Mouse (Mus musculus) left cerebral cortex, postnatal 25 days (tissue): ENCODE measurements around the gene Sac3d1. TPM values are rescaled to one million over a fixed set of nuclear protein-coding genes. Genes with fewer than 3 reads are reported as not detected.
A peak's percentile ranks its signal among the peaks of the same experiment; 100 is the strongest.

Experiments
- DNase-seq, 2 experiments: peaks; one replicate each; pipeline ENCODE4 v3.0.0; 2022; ENCODE audit warnings: low spot score in 2 of 2, mixed read lengths in 1 of 2
- intact Hi-C: fragments of 180-260 bp; cut with DNase I; formaldehyde crosslinking; loops from one replicate; pipeline ENCODE4 v1.15.1; 2025
- total RNA-seq, 2 experiments: library from RNA; stranded (reverse); gene quantifications; 2 replicates each; pipeline ENCODE4 v1.2.3; 2021

Sac3d1 gene
- total RNA-seq, 2 experiments from 2014 or later = 23.7 to 25.0 TPM

- DNase-seq = peak; percentile 87 to 94
- intact Hi-C loops = no loop called here
Measured at GRCm38 (mm10) chr19:6076564-6077393, 41.7 kb downstream of the Sac3d1 start, which contains the start of gene Vps51. Vps51 (minus strand) TSS chr19:6077231.

- DNase-seq = no peak
- intact Hi-C loops = no loop called here
Measured at GRCm38 (mm10) chr19:6073889-6074288, 44.6 kb downstream of the Sac3d1 start.

- intact Hi-C loops = no loop called here
- no peak for DNase-seq
Measured at GRCm38 (mm10) chr19:6071261-6071660, 47.2 kb downstream of the Sac3d1 start.

GRCm38 (mm10) chr19:6070571-6071250 is 47.7 kb downstream of the Sac3d1 start:
- intact Hi-C loops = no loop called here
- no peak for DNase-seq

GRCm38 (mm10) chr19:6069851-6070250 is 48.6 kb downstream of the Sac3d1 start:
- intact Hi-C loops = loop anchor here (5.0 kb wide), 1 partner anchor 47 kb away; the partner anchor contains the start of gene Sac3d1
- DNase-seq = no peak

- intact Hi-C loops = loop anchor here (5.0 kb wide), 1 partner anchor 48 kb away; the partner anchor contains the start of gene Sac3d1
- no peak for DNase-seq
Measured at GRCm38 (mm10) chr19:6068951-6069350, 49.5 kb downstream of the Sac3d1 start.

GRCm38 (mm10) chr19:6067724-6068415 is 50.6 kb downstream of the Sac3d1 start, which contains the start of gene Tm7sf2:
Tm7sf2 (minus strand) TSS chr19:6068373.
- intact Hi-C loops = loop anchor here (5.0 kb wide), 1 partner anchor 49 kb away; the partner anchor contains the start of gene Sac3d1
- peak; percentile 82 to 91 for DNase-seq

- DNase-seq = peak; percentile 83 to 87
- intact Hi-C loops = loop anchor here (5.0 kb wide), 1 partner anchor 50 kb away; the partner anchor contains the start of gene Sac3d1
Measured at GRCm38 (mm10) chr19:6067011-6067723, 51.3 kb downstream of the Sac3d1 start.

GRCm38 (mm10) chr19:6066571-6066970 is 51.9 kb downstream of the Sac3d1 start:
- no peak for DNase-seq
- intact Hi-C loops = loop anchor here (5.0 kb wide), 1 partner anchor 51 kb away; the partner anchor contains the start of gene Sac3d1

Other genes with a start within 250 kb of the Sac3d1 start
- 10 to 100 TPM in 1 of 2 experiments, 1 to 10 TPM in 1; 9.5 to 14.6 TPM for gene Frmd8, start 243.4 kb downstream of the Sac3d1 start, total RNA-seq
- 1 to 10 TPM; 2.5 to 3.0 TPM for gene Slc25a45, start 240.8 kb downstream of the Sac3d1 start, total RNA-seq
- gene Tigd3, start 224.5 kb downstream of the Sac3d1 start, total RNA-seq = 1 to 10 TPM; 4.5 to 5.5 TPM
- 10 to 100 TPM; 84.1 to 96.1 TPM for gene Dpf2, start 205.6 kb downstream of the Sac3d1 start, total RNA-seq
- gene Cdc42ep2, start 193.8 kb downstream of the Sac3d1 start, total RNA-seq = 1 to 10 TPM; 6.2 to 6.6 TPM
- gene Pola2, start 154.4 kb downstream of the Sac3d1 start, total RNA-seq = 1 to 10 TPM; 3.8 to 5.6 TPM
- gene Slc22a20, start 132.5 kb downstream of the Sac3d1 start, total RNA-seq = not detected
- gene Capn1, start 102.8 kb downstream of the Sac3d1 start, total RNA-seq = 10 to 100 TPM; 17.5 to 18.5 TPM
- gene Syvn1, start 72.1 kb downstream of the Sac3d1 start, total RNA-seq = 10 to 100 TPM; 45.4 to 49.5 TPM
- 10 to 100 TPM; 45.1 to 47.0 TPM for gene Mrpl49, start 60.9 kb downstream of the Sac3d1 start, total RNA-seq
- 100 to 1,000 TPM; 593 to 625 TPM for gene Fau, start 60.8 kb downstream of the Sac3d1 start, total RNA-seq
- 10 to 100 TPM; 33.4 to 38.1 TPM for gene Znhit2, start 57.5 kb downstream of the Sac3d1 start, total RNA-seq
- 10 to 100 TPM; 24.9 to 25.2 TPM for gene Tm7sf2, start 50.3 kb downstream of the Sac3d1 start, total RNA-seq
- gene Vps51, start 41.4 kb downstream of the Sac3d1 start, total RNA-seq = 10 to 100 TPM; 71.9 to 77.6 TPM
- gene Tmem262, start 38.6 kb downstream of the Sac3d1 start, total RNA-seq = not detected
- gene Gm28374, start 36.4 kb downstream of the Sac3d1 start, total RNA-seq = under 1 TPM; 0.53 to 0.55 TPM
- gene Zfpl1, start 33.7 kb downstream of the Sac3d1 start, total RNA-seq = 10 to 100 TPM; 36.5 to 37.2 TPM
- under 1 TPM; 0.18 to 0.34 TPM for gene Cdca5, start 33.7 kb downstream of the Sac3d1 start, total RNA-seq
- not detected for gene AC131692.1, start 24.2 kb downstream of the Sac3d1 start, total RNA-seq
- under 1 TPM in 1 of 2 experiments, not detected in 1; 0.21 TPM for gene Naaladl1, start 12.9 kb downstream of the Sac3d1 start, total RNA-seq
- gene Snx15, start 9.7 kb upstream of the Sac3d1 start, total RNA-seq = 10 to 100 TPM; 36.2 to 43.6 TPM
- under 1 TPM in 1 of 2 experiments, not detected in 1; 0.71 TPM for gene Batf2, start 22.3 kb upstream of the Sac3d1 start, total RNA-seq
- gene Arl2, start 22.9 kb upstream of the Sac3d1 start, total RNA-seq = 10 to 100 TPM; 71.5 to 76.8 TPM
- gene Majin, start 65.7 kb upstream of the Sac3d1 start, total RNA-seq = under 1 TPM in 1 of 2 experiments, not detected in 1; 0.53 TPM
- gene Gpha2, start 107.7 kb upstream of the Sac3d1 start, total RNA-seq = not detected
- 100 to 1,000 TPM; 153 to 165 TPM for gene Ppp2r5b, start 117.2 kb upstream of the Sac3d1 start, total RNA-seq
- gene Atg2a, start 123.0 kb upstream of the Sac3d1 start, total RNA-seq = 10 to 100 TPM; 33.1 to 35.6 TPM
- gene Ehd1, start 158.1 kb upstream of the Sac3d1 start, total RNA-seq = 10 to 100 TPM; 35.9 to 40.3 TPM
- gene Cdc42bpg, start 187.8 kb upstream of the Sac3d1 start, total RNA-seq = 1 to 10 TPM; 2.7 to 2.9 TPM
- gene Men1, start 216.3 kb upstream of the Sac3d1 start, total RNA-seq = 10 to 100 TPM; 69.7 to 70.0 TPM
- gene Map4k2, start 222.5 kb upstream of the Sac3d1 start, total RNA-seq = 10 to 100 TPM; 83.3 to 92.3 TPM
- 100 to 1,000 TPM; 180 to 195 TPM for gene Sf1, start 245.0 kb upstream of the Sac3d1 start, total RNA-seq